Mouse (Mus musculus): ENCODE measurements around the gene Pard3.

GRCm38 (mm10) chr8:127309363-127309762 lies 245.7 kb downstream of the Pard3 start:
- TF ChIP-seq CTCF (conservative IDR thresholded peaks at IDR 0.05; ENCODE audit: low read length), result no peak
- TF ChIP-seq POU5F1 (IDR thresholded peaks at IDR 0.05; ENCODE audit: borderline replicate concordance, low read length), result no peak

Data from E14TG2a.4 (cell line).